Mouse (Mus musculus): ENCODE results near the gene Glce. TPM values are rescaled to one million over a fixed set of nuclear protein-coding genes. Genes with fewer than 3 reads are reported as not detected.

The Glce gene
- 17.3 and 20.7 TPM in 2 replicates for polyA plus RNA-seq (2015; fragmentation: Nextera tagmentation; extraction: Ambion mirVana)

- Histone ChIP-seq H3K4me1 (replicated peaks) (peaks cover 29% of the 10 kb centered on the region), H3K9ac (peak within 1 kb of the TSS; percentile 97), H3K27me3 (no peaks in the 10 kb centered on the region), H3K4me3 (peak within 1 kb of the TSS; percentile 90), H3K27ac (replicated peaks) (peak within 1 kb of the TSS; percentile 96), H3K9me3 (no peaks in the 10 kb centered on the region), H3K4me2 (peak within 1 kb of the TSS; percentile 85), H3K36me3 (no peaks in the 10 kb centered on the region)
- peak; percentile 99 for ATAC-seq (ENCODE audit: low read depth)
- under 1% methylated on average over 51 of the region's 51 CpGs for whole genome bisulfite sequencing
Observed at GRCm38 (mm10) chr9:62122508-62123215, at the start of gene Glce. Glce (minus strand) TSS chr9:62122655.

- Histone ChIP-seq H3K27me3 (no peaks in the 10 kb centered on the region), H3K4me2 (no peak overlapping the region), H3K36me3 (no peaks in the 10 kb centered on the region), H3K9me3 (no peaks in the 10 kb centered on the region), H3K27ac (replicated peaks) (no peak overlapping the region), H3K9ac (no peak overlapping the region), H3K4me1 (replicated peaks) (0 out of 2 replicates have a peak, but pooled peaks cover 1% of the 10 kb centered on the region), H3K4me3 (no peak overlapping the region)
- WGBS = 89% methylated on average over 3 of the region's 3 CpGs
- ATAC-seq (ENCODE audit: low read depth) = no peak
Observed at GRCm38 (mm10) chr9:62172239-62172638, 49.8 kb upstream of the Glce start.

- H3K4me1 ChIP-seq (replicated peaks) = peaks cover 14% of the 10 kb centered on the region
- no peak overlapping the region for H3K4me2 ChIP-seq
- H3K9ac ChIP-seq = no peak overlapping the region
- H3K9me3 ChIP-seq = no peaks in the 10 kb centered on the region
- H3K27ac ChIP-seq (replicated peaks) = no peak overlapping the region
- no peaks in the 10 kb centered on the region for H3K27me3 ChIP-seq
- 95% methylated on average over 2 of the region's 2 CpGs for WGBS
- no peak for ATAC-seq (ENCODE audit: low read depth)
- H3K4me3 ChIP-seq = no peak overlapping the region
- H3K36me3 ChIP-seq = no peaks in the 10 kb centered on the region
Observed at GRCm38 (mm10) chr9:62170921-62171320, 48.5 kb upstream of the Glce start.

GRCm38 (mm10) chr9:62166621-62167020 is 44.2 kb upstream of the Glce start:
- Histone ChIP-seq H3K27ac (replicated peaks) (peak overlapping the region; percentile 38; the same call in 1 of the 2 replicates), H3K4me1 (replicated peaks) (peaks cover 26% of the 10 kb centered on the region), H3K4me3 (no peak overlapping the region), H3K36me3 (no peaks in the 10 kb centered on the region), H3K27me3 (no peaks in the 10 kb centered on the region; the same call in 1 of the 2 replicates), H3K4me2 (no peak overlapping the region), H3K9me3 (no peaks in the 10 kb centered on the region), H3K9ac (no peak overlapping the region)
- 53% methylated on average over 5 of the region's 5 CpGs for WGBS
- ATAC-seq (ENCODE audit: low read depth) = no peak; the same call in 1 of the 2 replicates

GRCm38 (mm10) chr9:62166186-62166585 is 43.7 kb upstream of the Glce start:
- ATAC-seq (ENCODE audit: low read depth) = no peak
- no peak overlapping the region for H3K4me3 ChIP-seq
- peak overlapping the region; percentile 38; the same call in 1 of the 2 replicates for H3K27ac ChIP-seq (replicated peaks)
- H3K36me3 ChIP-seq = no peaks in the 10 kb centered on the region
- no peaks in the 10 kb centered on the region for H3K9me3 ChIP-seq
- H3K4me2 ChIP-seq = no peak overlapping the region
- H3K27me3 ChIP-seq = no peaks in the 10 kb centered on the region; the same call in 1 of the 2 replicates
- WGBS = 22% methylated on average over 4 of the region's 4 CpGs
- no peak overlapping the region for H3K9ac ChIP-seq
- peaks cover 26% of the 10 kb centered on the region for H3K4me1 ChIP-seq (replicated peaks)

GRCm38 (mm10) chr9:62162889-62163291 is 40.4 kb upstream of the Glce start:
- ATAC-seq (ENCODE audit: low read depth) = no peak
- Histone ChIP-seq H3K36me3 (no peaks in the 10 kb centered on the region), H3K4me3 (no peak overlapping the region), H3K4me1 (replicated peaks) (peaks cover 26% of the 10 kb centered on the region), H3K9ac (no peak overlapping the region), H3K4me2 (no peak overlapping the region), H3K27me3 (no peaks in the 10 kb centered on the region; the same call in 1 of the 2 replicates), H3K9me3 (no peaks in the 10 kb centered on the region), H3K27ac (replicated peaks) (no peak overlapping the region)
- 39% methylated on average over 4 of the region's 4 CpGs for WGBS

GRCm38 (mm10) chr9:62160788-62161187 is 38.3 kb upstream of the Glce start:
- WGBS = 79% methylated on average over 6 of the region's 6 CpGs

GRCm38 (mm10) chr9:62158746-62159145 is 36.3 kb upstream of the Glce start:
- no peaks in the 10 kb centered on the region for H3K27me3 ChIP-seq
- H3K27ac ChIP-seq (replicated peaks) = no peak overlapping the region
- no peak for ATAC-seq (ENCODE audit: low read depth)
- no peaks in the 10 kb centered on the region for H3K36me3 ChIP-seq
- no peak overlapping the region for H3K4me3 ChIP-seq
- peaks cover 23% of the 10 kb centered on the region for H3K4me1 ChIP-seq (replicated peaks)
- WGBS = 89% methylated on average over 4 of the region's 4 CpGs
- H3K9ac ChIP-seq = no peak overlapping the region
- H3K4me2 ChIP-seq = no peak overlapping the region
- no peaks in the 10 kb centered on the region for H3K9me3 ChIP-seq

More at GRCm38 (mm10) chr9:62160788-62161187, 38.3 kb upstream of the Glce start:
- H3K36me3 ChIP-seq = no peaks in the 10 kb centered on the region
- peaks cover 13% of the 10 kb centered on the region for H3K4me1 ChIP-seq (replicated peaks)
- H3K27ac ChIP-seq (replicated peaks) = no peak overlapping the region
- no peaks in the 10 kb centered on the region; the same call in 1 of the 2 replicates for H3K27me3 ChIP-seq
- H3K9ac ChIP-seq = no peak overlapping the region
- no peak overlapping the region for H3K4me3 ChIP-seq
- no peaks in the 10 kb centered on the region for H3K9me3 ChIP-seq
- no peak overlapping the region for H3K4me2 ChIP-seq
- no peak for ATAC-seq (ENCODE audit: low read depth)

GRCm38 (mm10) chr9:62155821-62156220 is 33.4 kb upstream of the Glce start:
- no peak overlapping the region for H3K9ac ChIP-seq

GRCm38 (mm10) chr9:62155400-62155799 is 32.9 kb upstream of the Glce start:
- WGBS = 86% methylated on average over 6 of the region's 6 CpGs
- Histone ChIP-seq H3K9ac (no peak overlapping the region), H3K36me3 (no peaks in the 10 kb centered on the region), H3K27ac (replicated peaks) (peak overlapping the region; percentile 67; the same call in 1 of the 2 replicates), H3K4me1 (replicated peaks) (peaks cover 17% of the 10 kb centered on the region), H3K4me3 (no peak overlapping the region), H3K27me3 (no peaks in the 10 kb centered on the region), H3K9me3 (no peaks in the 10 kb centered on the region), H3K4me2 (no peak overlapping the region)
- ATAC-seq (ENCODE audit: low read depth) = no peak

More at GRCm38 (mm10) chr9:62155821-62156220, 33.4 kb upstream of the Glce start:
- no peak for ATAC-seq (ENCODE audit: low read depth)
- Histone ChIP-seq H3K27me3 (no peaks in the 10 kb centered on the region), H3K36me3 (no peaks in the 10 kb centered on the region), H3K9me3 (no peaks in the 10 kb centered on the region), H3K27ac (replicated peaks) (peak overlapping the region; percentile 67; the same call in 1 of the 2 replicates), H3K4me3 (no peak overlapping the region), H3K4me1 (replicated peaks) (peaks cover 17% of the 10 kb centered on the region), H3K4me2 (no peak overlapping the region)
- 26% methylated on average over 4 of the region's 4 CpGs for WGBS

GRCm38 (mm10) chr9:62154956-62155355 is 32.5 kb upstream of the Glce start:
- Histone ChIP-seq H3K27ac (replicated peaks) (peak overlapping the region; percentile 67; the same call in 1 of the 2 replicates), H3K36me3 (no peaks in the 10 kb centered on the region), H3K4me3 (no peak overlapping the region), H3K4me2 (no peak overlapping the region), H3K4me1 (replicated peaks) (peaks cover 20% of the 10 kb centered on the region), H3K27me3 (no peaks in the 10 kb centered on the region), H3K9ac (no peak overlapping the region), H3K9me3 (no peaks in the 10 kb centered on the region)
- ATAC-seq (ENCODE audit: low read depth) = no peak
- WGBS = 62% methylated on average over 7 of the region's 7 CpGs

- 0 out of 2 replicates have a peak overlapping the region, but pooled peaks have one; percentile 7 for H3K27ac ChIP-seq (replicated peaks)
Observed at GRCm38 (mm10) chr9:62154551-62154950, 32.1 kb upstream of the Glce start.

More at GRCm38 (mm10) chr9:62154551-62154950, 32.1 kb upstream of the Glce start:
- Histone ChIP-seq H3K4me1 (replicated peaks) (peaks cover 23% of the 10 kb centered on the region), H3K4me2 (no peak overlapping the region), H3K9me3 (no peaks in the 10 kb centered on the region), H3K27me3 (no peaks in the 10 kb centered on the region), H3K4me3 (no peak overlapping the region), H3K36me3 (no peaks in the 10 kb centered on the region), H3K9ac (no peak overlapping the region)
- 43% methylated on average over 3 of the region's 3 CpGs for WGBS
- ATAC-seq (ENCODE audit: low read depth) = no peak
